In genomic region chr2:116067065-116067497, GRCm38 (mm10) we compare ENCODE assay signal across 8 mouse cellular contexts. TPM values are rescaled to one million over a fixed set of nuclear protein-coding genes. Genes with fewer than 3 reads are reported as not detected.
A peak's percentile ranks its signal among the peaks of the same experiment; 100 is the strongest.
DNase-seq lines count a peak whose midpoint lies in the region; ATAC-seq and TF ChIP-seq lines count a peak whose summit lies in the region.

No protein-coding gene starts in this region.

- 0 out of 2 replicates have a peak overlapping the region, but pooled peaks have one; percentile 17 for H3K4me3 ChIP-seq in thymus, adult 2 months (ENCODE audit: control insufficient read depth, insufficient read depth, low read length)
- H3K4me3 ChIP-seq in embryonic facial prominence, embryonic 13.5 days = peak overlapping the region; percentile 62
- H3K4me3 ChIP-seq in heart, embryonic 13.5 days = peak overlapping the region; percentile 92
- peak overlapping the region; percentile 75 for H3K4me3 ChIP-seq in kidney, embryonic 15.5 days (replicated peaks)
- peak overlapping the region; percentile 54 for H3K4me3 ChIP-seq in liver, embryonic 15.5 days (replicated peaks)
- peak overlapping the region; percentile 87 for H3K4me3 ChIP-seq in neural tube, embryonic 11.5 days (ENCODE audit: low read depth, low read length)

- peak; percentile 56 for ATAC-seq in embryonic facial prominence, embryonic 13.5 days (ENCODE audit: insufficient number of reproducible peaks, insufficient read depth, low FRiP score, low TSS enrichment, low read depth)
- ATAC-seq in heart, embryonic 13.5 days (ENCODE audit: extremely low read depth, insufficient number of reproducible peaks, low FRiP score, low TSS enrichment) = peak; percentile 66; the same call in 1 of the 2 replicates
- peak; percentile 69 for ATAC-seq in kidney, embryonic 15.5 days (replicated peaks; ENCODE audit: low FRiP score)
- ATAC-seq in liver, embryonic 15.5 days (ENCODE audit: insufficient read depth) = peak; percentile 59; the same call in 1 of the 2 replicates
- ATAC-seq in neural tube, embryonic 11.5 days (ENCODE audit: insufficient read depth, low FRiP score, low TSS enrichment) = peak; percentile 61

- no peak for TF ChIP-seq CTCF in thymus, adult 2 months (IDR thresholded peaks at IDR 0.05; ENCODE audit: borderline replicate concordance, control insufficient read depth, extremely low read depth, insufficient read depth, low read length, poor library complexity)

- no peaks in the 10 kb centered on the region for H3K4me1 ChIP-seq in thymus, adult 2 months (replicated peaks; ENCODE audit: control insufficient read depth, insufficient read depth, low read length)
- H3K4me1 ChIP-seq in embryonic facial prominence, embryonic 13.5 days = peaks cover 17% of the 10 kb centered on the region
- H3K4me1 ChIP-seq in heart, embryonic 13.5 days = peaks cover 21% of the 10 kb centered on the region
- H3K4me1 ChIP-seq in kidney, embryonic 15.5 days = peaks cover 3% of the 10 kb centered on the region; the same call in 1 of the 2 replicates
- no peaks in the 10 kb centered on the region; the same call in none of the 2 replicates for H3K4me1 ChIP-seq in liver, embryonic 15.5 days (replicated peaks)
- H3K4me1 ChIP-seq in neural tube, embryonic 11.5 days (ENCODE audit: control insufficient read depth, insufficient read depth, low read length) = no peaks in the 10 kb centered on the region; the same call in 1 of the 2 replicates

- under 1% methylated on average over 27 of the region's 27 CpGs for WGBS in thymus, adult 2 months
- WGBS in embryonic facial prominence, embryonic 13.5 days = under 1% methylated on average over 27 of the region's 27 CpGs
- WGBS in heart, embryonic 13.5 days = under 1% methylated on average over 27 of the region's 27 CpGs
- 0% methylated on average over 26 of the region's 27 CpGs for WGBS in kidney, embryonic 15.5 days
- WGBS in liver, embryonic 15.5 days (ENCODE audit: insufficient replicate concordance) = under 1% methylated on average over 27 of the region's 27 CpGs
- under 1% methylated on average over 27 of the region's 27 CpGs for WGBS in neural tube, embryonic 11.5 days

- H3K9ac ChIP-seq in embryonic facial prominence, embryonic 13.5 days = peak overlapping the region; percentile 77
- H3K9ac ChIP-seq in heart, embryonic 13.5 days = peak overlapping the region; percentile 100
- peak overlapping the region; percentile 74 for H3K9ac ChIP-seq in kidney, embryonic 15.5 days
- no peak overlapping the region for H3K9ac ChIP-seq in liver, embryonic 15.5 days
- peak overlapping the region; percentile 90 for H3K9ac ChIP-seq in neural tube, embryonic 11.5 days (ENCODE audit: low read length)

- peaks cover 19% of the 10 kb centered on the region; the same call in 1 of the 2 replicates for H3K27me3 ChIP-seq in thymus, adult 2 months (ENCODE audit: control insufficient read depth, insufficient read depth, low read length)
- peaks cover 39% of the 10 kb centered on the region for H3K27me3 ChIP-seq in embryonic facial prominence, embryonic 13.5 days
- H3K27me3 ChIP-seq in heart, embryonic 13.5 days (replicated peaks) = no peaks in the 10 kb centered on the region
- H3K27me3 ChIP-seq in kidney, embryonic 15.5 days = no peaks in the 10 kb centered on the region
- peaks cover 100% of the 10 kb centered on the region for H3K27me3 ChIP-seq in liver, embryonic 15.5 days
- H3K27me3 ChIP-seq in neural tube, embryonic 11.5 days (ENCODE audit: control insufficient read depth, insufficient read depth, low read length) = no peaks in the 10 kb centered on the region

- H3K4me2 ChIP-seq in embryonic facial prominence, embryonic 13.5 days = peak overlapping the region; percentile 72
- peak overlapping the region; percentile 90 for H3K4me2 ChIP-seq in heart, embryonic 13.5 days
- peak overlapping the region; percentile 72 for H3K4me2 ChIP-seq in kidney, embryonic 15.5 days
- peak overlapping the region; percentile 64 for H3K4me2 ChIP-seq in liver, embryonic 15.5 days
- H3K4me2 ChIP-seq in neural tube, embryonic 11.5 days (ENCODE audit: low read depth) = peak overlapping the region; percentile 99

- no peaks in the 10 kb centered on the region for H3K36me3 ChIP-seq in thymus, adult 2 months (ENCODE audit: control insufficient read depth, insufficient read depth, low read length)
- no peaks in the 10 kb centered on the region for H3K36me3 ChIP-seq in embryonic facial prominence, embryonic 13.5 days
- no peaks in the 10 kb centered on the region for H3K36me3 ChIP-seq in heart, embryonic 13.5 days
- no peaks in the 10 kb centered on the region for H3K36me3 ChIP-seq in kidney, embryonic 15.5 days
- H3K36me3 ChIP-seq in liver, embryonic 15.5 days (replicated peaks) = no peaks in the 10 kb centered on the region
- H3K36me3 ChIP-seq in neural tube, embryonic 11.5 days (ENCODE audit: control insufficient read depth, insufficient read depth, low read length) = no peaks in the 10 kb centered on the region

- DNase-seq in thymus, adult 2 months = no peak
- no peak for DNase-seq in thymus, postnatal 10 days (ENCODE audit: low spot score in 2 of 2)
- DNase-seq in neural tube, embryonic 11.5 days (ENCODE audit: low spot score) = peak; percentile 93
- DNase-seq in urinary bladder, postnatal 14 days (ENCODE audit: low spot score) = peak; percentile 91

- H3K9me3 ChIP-seq in embryonic facial prominence, embryonic 13.5 days = no peaks in the 10 kb centered on the region
- no peaks in the 10 kb centered on the region for H3K9me3 ChIP-seq in heart, embryonic 13.5 days
- no peaks in the 10 kb centered on the region for H3K9me3 ChIP-seq in kidney, embryonic 15.5 days (replicated peaks)
- H3K9me3 ChIP-seq in liver, embryonic 15.5 days (replicated peaks) = no peaks in the 10 kb centered on the region
- no peaks in the 10 kb centered on the region for H3K9me3 ChIP-seq in neural tube, embryonic 11.5 days (ENCODE audit: control insufficient read depth, low read length)

- no peak for TF ChIP-seq POLR2A in thymus, adult 2 months (IDR thresholded peaks at IDR 0.05; ENCODE audit: control insufficient read depth, extremely low read depth, insufficient read depth, low read length, poor library complexity)

- no peak overlapping the region for H3K27ac ChIP-seq in thymus, adult 2 months (ENCODE audit: control insufficient read depth, insufficient read depth, low read length)
- H3K27ac ChIP-seq in embryonic facial prominence, embryonic 13.5 days = peak overlapping the region; percentile 94
- peak overlapping the region; percentile 98 for H3K27ac ChIP-seq in heart, embryonic 13.5 days (replicated peaks)
- peak overlapping the region; percentile 98 for H3K27ac ChIP-seq in kidney, embryonic 15.5 days
- peak overlapping the region; percentile 68; the same call in 1 of the 2 replicates for H3K27ac ChIP-seq in liver, embryonic 15.5 days (replicated peaks)
- peak overlapping the region; percentile 99 for H3K27ac ChIP-seq in neural tube, embryonic 11.5 days (ENCODE audit: low read depth, low read length)

RNA-seq across cellular contexts. Expression of gene Meis2, which starts 1.4 kb away (rescaled TPM):
- 8.8 and 10.5 TPM in 2 replicates for polyA plus RNA-seq in thymus, adult 2 months (2012; rRNA removed)
- polyA plus RNA-seq in embryonic facial prominence, embryonic 13.5 days (2015; fragmentation: Nextera tagmentation; extraction: Ambion mirVana) = 43.1 and 45.6 TPM in 2 replicates
- 30.1 and 32.0 TPM in 2 replicates for polyA plus RNA-seq in heart, embryonic 13.5 days (2015; fragmentation: Nextera tagmentation; extraction: Ambion mirVana)
- 85.5 and 94.3 TPM in 2 replicates for polyA plus RNA-seq in kidney, embryonic 15.5 days (2015; fragmentation: Nextera tagmentation; extraction: Ambion mirVana)
- 1.4 and 2.3 TPM in 2 replicates for polyA plus RNA-seq in liver, embryonic 15.5 days (2015; fragmentation: Nextera tagmentation; extraction: Ambion mirVana)
- polyA plus RNA-seq in neural tube, embryonic 11.5 days (2014; fragmentation: Nextera tagmentation; extraction: Ambion mirVana) = 111 and 117 TPM in 2 replicates

Comparison
In these comparisons a context has a peak if more than half of its experiments do, and no peak if none do; other contexts are left out.
1. DNase-seq: peak in neural tube, embryonic 11.5 days (single experiment) and urinary bladder, postnatal 14 days (single experiment); none in thymus, adult 2 months (single experiment) and thymus, postnatal 10 days (0 of 2).
2. H3K4me3 ChIP-seq: peak in every context shown above with its lines; median percentile 92 in heart, embryonic 13.5 days; 87 in neural tube, embryonic 11.5 days; 75 in kidney, embryonic 15.5 days; 62 in embryonic facial prominence, embryonic 13.5 days; 54 in liver, embryonic 15.5 days; 17 in thymus, adult 2 months.
3. Peak in every context shown above with its lines, with median percentiles within 50 percentile points of each other: ATAC-seq and H3K4me2 ChIP-seq.